Mouse (Mus musculus) liver, postnatal 0 days (tissue): ENCODE measurements around the gene Pvr.

Experiments
- CTCF ChIP-seq: sonication (generic); IDR thresholded peaks from 2 replicates; pipeline ENCODE4 v1.5.1; 2016; ENCODE audit warnings: antibody characterized with exemption, low read depth
- EP300 ChIP-seq: IDR thresholded peaks from 2 replicates; pipeline ENCODE4 v1.6.1; 2016; ENCODE audit warnings: antibody characterized with exemption, low read depth, mild to moderate bottlenecking

DNA sequence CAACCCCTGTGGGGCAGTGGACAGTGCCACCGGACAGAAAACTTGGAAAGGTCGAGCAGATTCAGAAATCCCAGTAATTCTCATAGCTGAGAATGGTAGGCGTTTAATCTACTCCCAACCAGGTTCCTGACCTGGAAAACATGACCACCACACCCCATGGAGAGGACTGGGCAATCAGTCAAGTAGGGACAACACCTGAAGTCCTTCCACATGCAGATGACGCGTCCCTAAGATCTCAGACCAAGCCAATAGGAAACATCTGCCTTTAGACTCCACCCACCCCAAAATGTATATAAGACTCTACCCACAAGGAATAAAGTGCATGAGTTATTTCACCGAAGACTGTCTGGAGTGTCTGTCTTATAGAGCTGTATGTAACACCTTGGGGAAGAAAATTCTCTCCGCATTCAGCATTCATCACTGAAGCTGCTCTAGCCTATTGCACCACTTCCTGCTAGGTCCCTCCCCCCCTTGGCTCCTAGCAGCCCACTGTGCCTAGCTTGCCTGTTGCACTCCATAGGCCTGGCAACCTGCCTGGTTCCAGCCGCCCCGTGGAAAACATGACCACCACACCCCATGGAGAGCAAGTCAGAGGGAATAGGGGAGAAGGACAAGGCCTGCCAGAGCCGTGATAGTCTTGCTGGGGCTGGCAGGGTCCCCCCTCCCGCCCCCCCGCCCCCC, 18.7 kb upstream of the Pvr start:
- TF ChIP-seq CTCF (no peak), EP300 (no peak)
